Mouse (Mus musculus): ENCODE results near the gene Cep131.

Cep131 gene

GRCm38 (mm10) chr11:120052274-120052673 is 34.4 kb downstream of the Cep131 start:
- DNase-seq (ENCODE audit: extremely low spot score, low spot score) = no peak

GRCm38 (mm10) chr11:120051124-120051811 is 35.4 kb downstream of the Cep131 start:
- DNase-seq (ENCODE audit: extremely low spot score, low spot score) = no peak

- no peak for DNase-seq (ENCODE audit: extremely low spot score, low spot score)
These were observed 37.6 kb downstream of the Cep131 start for GRCm38 (mm10) chr11:120049067-120049466.

- DNase-seq (ENCODE audit: extremely low spot score, low spot score) = peak; percentile 43
These were observed 38.4 kb downstream of the Cep131 start for GRCm38 (mm10) chr11:120048252-120048556.

GRCm38 (mm10) chr11:120047531-120048251 is 38.9 kb downstream of the Cep131 start:
- peak; percentile 53 for DNase-seq (ENCODE audit: extremely low spot score, low spot score)

- DNase-seq (ENCODE audit: extremely low spot score, low spot score) = peak; percentile 58
These were observed 40.0 kb downstream of the Cep131 start, which contains the start of gene Aatk for GRCm38 (mm10) chr11:120046553-120047191. Gene Aatk (minus strand): TSS chr11:120047167.

GRCm38 (mm10) chr11:120045839-120046552 is 40.6 kb downstream of the Cep131 start:
- no peak for DNase-seq (ENCODE audit: extremely low spot score, low spot score)

- no peak for DNase-seq (ENCODE audit: extremely low spot score, low spot score)
These were observed 41.3 kb downstream of the Cep131 start for GRCm38 (mm10) chr11:120045341-120045740.

- DNase-seq (ENCODE audit: extremely low spot score, low spot score) = no peak
These were observed 44.3 kb downstream of the Cep131 start for GRCm38 (mm10) chr11:120042141-120042838.

- no peak for DNase-seq (ENCODE audit: extremely low spot score, low spot score)
These were observed 45.2 kb downstream of the Cep131 start for GRCm38 (mm10) chr11:120041191-120042123.

GRCm38 (mm10) chr11:120040440-120040839 is 46.2 kb downstream of the Cep131 start:
- DNase-seq (ENCODE audit: extremely low spot score, low spot score) = no peak

GRCm38 (mm10) chr11:120039581-120039980 is 47.0 kb downstream of the Cep131 start:
- no peak for DNase-seq (ENCODE audit: extremely low spot score, low spot score)

GRCm38 (mm10) chr11:120034762-120035161 is 51.9 kb downstream of the Cep131 start:
- no peak for DNase-seq (ENCODE audit: extremely low spot score, low spot score)

GRCm38 (mm10) chr11:120034306-120034705 is 52.3 kb downstream of the Cep131 start:
- DNase-seq (ENCODE audit: extremely low spot score, low spot score) = no peak

GRCm38 (mm10) chr11:120033473-120033872 is 53.2 kb downstream of the Cep131 start:
- no peak for DNase-seq (ENCODE audit: extremely low spot score, low spot score)

GRCm38 (mm10) chr11:120032052-120032451 is 54.6 kb downstream of the Cep131 start:
- no peak for DNase-seq (ENCODE audit: extremely low spot score, low spot score)

- peak; percentile 58 for DNase-seq (ENCODE audit: extremely low spot score, low spot score)
These were observed 56.3 kb downstream of the Cep131 start for GRCm38 (mm10) chr11:120030145-120030901.

GRCm38 (mm10) chr11:120029431-120030144 is 57.0 kb downstream of the Cep131 start:
- no peak for DNase-seq (ENCODE audit: extremely low spot score, low spot score)

Data from neural tube, embryonic 10.5 days (tissue).